Mouse (Mus musculus): ENCODE data around the gene Brd3os. TPM values are rescaled to one million over a fixed set of nuclear protein-coding genes. Genes with fewer than 3 reads are reported as not detected.

The Brd3os gene
- total RNA-seq, 2 experiments from 2014 or later = 27.9 to 29.1 TPM

GRCm38 (mm10) chr2:27486725-27487124 lies 44.6 kb downstream of the Brd3os start:
- DNase-seq (ENCODE audit: extremely low spot score in 1 of 2, low spot score in 2 of 2) = no peak
- intact Hi-C loops (cut with DNase I) = no loop called here

- intact Hi-C loops (cut with DNase I) = no loop called here
- no peak for DNase-seq (ENCODE audit: extremely low spot score in 1 of 2, low spot score in 2 of 2)
Observed at GRCm38 (mm10) chr2:27487336-27488049, 45.4 kb downstream of the Brd3os start.

GRCm38 (mm10) chr2:27488362-27488761 lies 46.2 kb downstream of the Brd3os start:
- DNase-seq (ENCODE audit: extremely low spot score in 1 of 2, low spot score in 2 of 2) = no peak
- intact Hi-C loops (cut with DNase I) = no loop called here

- no peak for DNase-seq (ENCODE audit: extremely low spot score in 1 of 2, low spot score in 2 of 2)
- intact Hi-C loops (cut with DNase I) = no loop called here
Observed at GRCm38 (mm10) chr2:27490939-27491338, 48.8 kb downstream of the Brd3os start.

Small RNA genes within 50 kb of the gene (microRNA-seq; reads per million reads assigned to microRNA genes)
- not detected for gene Gm24049
- gene Mir7578 = not detected

Other genes starting within 250 kb of the Brd3os start
- 10 to 100 TPM in 1 of 2 experiments, 1 to 10 TPM in 1; 9.8 to 11.7 TPM for gene Sardh, start 194.0 kb upstream of the Brd3os start, total RNA-seq (2021)
- gene Vav2, start 15.3 kb upstream of the Brd3os start, total RNA-seq (2021) = 10 to 100 TPM; 26.1 to 29.0 TPM
- 10 to 100 TPM; 67.1 to 77.0 TPM for gene Brd3, start 65.3 kb downstream of the Brd3os start, total RNA-seq (2021)
- 10 to 100 TPM; 43.6 to 44.9 TPM for gene Wdr5, start 72.8 kb downstream of the Brd3os start, total RNA-seq (2021)
- 10 to 100 TPM; 10.8 to 12.2 TPM for gene Rxra, start 234.1 kb downstream of the Brd3os start, total RNA-seq (2021)

Data from left cerebral cortex, postnatal 10 days (tissue).